9 mouse cellular contexts compared by ENCODE assay signal in the genomic region with DNA sequence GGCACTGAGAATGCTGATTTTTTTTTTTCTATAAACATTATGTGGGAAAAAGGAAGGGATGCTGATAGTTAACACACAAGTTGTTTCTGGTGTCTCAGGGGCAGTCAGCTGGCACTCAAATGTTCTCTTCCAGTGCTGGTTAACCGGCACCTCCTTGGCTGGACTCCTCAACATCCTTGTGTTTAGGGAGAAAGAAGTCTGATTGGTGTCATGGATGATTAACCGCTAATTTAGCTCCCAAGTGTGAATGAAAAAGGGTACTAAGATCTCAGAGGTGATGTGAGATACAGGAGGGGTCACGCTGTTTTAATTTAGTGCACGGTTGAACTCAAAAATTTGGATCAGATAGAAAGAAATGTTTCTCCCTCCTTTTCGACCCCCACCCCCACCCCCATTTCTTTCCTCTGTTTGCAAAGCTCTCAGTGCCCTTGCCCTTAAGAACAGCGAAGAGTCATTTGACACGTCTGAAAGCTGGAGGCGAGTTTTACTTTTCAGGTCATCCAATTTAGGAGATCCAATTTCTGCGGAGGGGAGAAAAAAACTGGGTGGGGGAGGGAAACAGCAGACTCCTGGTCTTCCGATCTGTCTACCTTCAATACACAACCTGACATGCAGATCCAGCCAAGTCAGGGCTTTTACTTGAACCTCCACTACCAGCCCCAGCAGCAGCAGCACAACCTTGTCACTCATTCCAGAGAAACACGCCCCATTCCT. TPM values are rescaled to one million over a fixed set of nuclear protein-coding genes. Genes with fewer than 3 reads are reported as not detected.
DNase-seq lines count a peak whose midpoint lies in the region; ATAC-seq and TF ChIP-seq lines count a peak whose summit lies in the region.
"Had no signal": no experiment of that assay in that cellular context is flagged by ENCODE, and none has a peak within 500 bp of the region (broad histone marks: within the 10 kb centered on the region; RNA-seq: fewer than 3 reads in every experiment).

No protein-coding gene starts in this region.

- peak; percentile 0; the same call in 1 of the 2 replicates for ATAC-seq in heart, embryonic 12.5 days (ENCODE audit: insufficient number of reproducible peaks, low FRiP score)
- no peak for ATAC-seq in G1E (ENCODE audit: extremely low read depth, insufficient number of reproducible peaks, low FRiP score, poor library complexity, severe bottlenecking)
- no peak for ATAC-seq in forebrain, embryonic 16.5 days
- ATAC-seq in liver, embryonic 16.5 days (ENCODE audit: low read depth): no peak

- no peaks in the 10 kb centered on the region for H3K36me3 ChIP-seq in heart, embryonic 12.5 days
- no peaks in the 10 kb centered on the region for H3K36me3 ChIP-seq in G1E (replicated peaks)
- no peaks in the 10 kb centered on the region for H3K36me3 ChIP-seq in forebrain, embryonic 16.5 days (ENCODE audit: control insufficient read depth, insufficient read depth)
- no peaks in the 10 kb centered on the region for H3K36me3 ChIP-seq in liver, embryonic 16.5 days (ENCODE audit: control insufficient read depth, insufficient read depth)

- H3K4me2 ChIP-seq in heart, embryonic 12.5 days: peak overlapping the region; percentile 67
- H3K4me2 ChIP-seq in forebrain, embryonic 16.5 days (ENCODE audit: low read length): peak overlapping the region; percentile 86
- peak overlapping the region; percentile 93 for H3K4me2 ChIP-seq in liver, embryonic 16.5 days (ENCODE audit: low read depth, low read length)

- no peak overlapping the region for H3K9ac ChIP-seq in heart, embryonic 12.5 days
- H3K9ac ChIP-seq in forebrain, embryonic 16.5 days (replicated peaks; ENCODE audit: low read depth, low read length): peak overlapping the region; percentile 63; the same call in 1 of the 2 replicates
- peak overlapping the region; percentile 43; the same call in 1 of the 2 replicates for H3K9ac ChIP-seq in liver, embryonic 16.5 days (ENCODE audit: low read depth, low read length)

- H3K27ac ChIP-seq in heart, embryonic 12.5 days (ENCODE audit: poor library complexity, severe bottlenecking): peak overlapping the region; percentile 64; the same call in 1 of the 2 replicates
- no peak overlapping the region for H3K27ac ChIP-seq in forebrain, embryonic 16.5 days (ENCODE audit: low read length)
- H3K27ac ChIP-seq in liver, embryonic 16.5 days (ENCODE audit: low read length): no peak overlapping the region

- H3K4me1 ChIP-seq in heart, embryonic 12.5 days (replicated peaks): peaks cover 30% of the 10 kb centered on the region
- peaks cover 43% of the 10 kb centered on the region for H3K4me1 ChIP-seq in G1E (ENCODE audit: insufficient read depth, low read depth, low read length)
- peaks cover 10% of the 10 kb centered on the region for H3K4me1 ChIP-seq in forebrain, embryonic 16.5 days (replicated peaks; ENCODE audit: control insufficient read depth, insufficient read depth, low read length)
- peaks cover 20% of the 10 kb centered on the region for H3K4me1 ChIP-seq in liver, embryonic 16.5 days (ENCODE audit: control insufficient read depth, low read depth, low read length)

- no peak for DNase-seq in heart, adult 18-20 months
- DNase-seq in G1E (ENCODE audit: low spot score): no peak
- DNase-seq in layer of hippocampus, adult 11-12 months (ENCODE audit: low spot score): no peak
- DNase-seq in right cerebral cortex, postnatal 10 days (ENCODE audit: low spot score in 2 of 2): no peak
- no peak for DNase-seq in lung, adult 18-20 months

- H3K27me3 ChIP-seq in heart, embryonic 12.5 days (replicated peaks): no peaks in the 10 kb centered on the region
- H3K27me3 ChIP-seq in G1E (ENCODE audit: insufficient read depth, low read length): no peaks in the 10 kb centered on the region
- H3K27me3 ChIP-seq in forebrain, embryonic 16.5 days (replicated peaks; ENCODE audit: control insufficient read depth, insufficient read depth, low read length): peaks cover 25% of the 10 kb centered on the region
- no peaks in the 10 kb centered on the region; the same call in 1 of the 2 replicates for H3K27me3 ChIP-seq in liver, embryonic 16.5 days (ENCODE audit: control insufficient read depth, insufficient read depth, low read depth, low read length)
- H3K27me3 ChIP-seq: Patski had no signal

- WGBS in heart, embryonic 12.5 days: 6% methylated on average over 11 of the region's 11 CpGs
- 3% methylated on average over 11 of the region's 11 CpGs for WGBS in forebrain, embryonic 16.5 days
- WGBS in liver, embryonic 16.5 days (ENCODE audit: insufficient replicate concordance): 6% methylated on average over 11 of the region's 11 CpGs

- no peak for TF ChIP-seq CTCF in G1E (IDR thresholded peaks at IDR 0.05; ENCODE audit: low read depth, low read length)

- peak overlapping the region; percentile 92 for H3K4me3 ChIP-seq in heart, embryonic 12.5 days
- H3K4me3 ChIP-seq in G1E (ENCODE audit: low read depth, low read length): peak overlapping the region; percentile 83; the same call in 1 of the 2 replicates
- H3K4me3 ChIP-seq in forebrain, embryonic 16.5 days (replicated peaks; ENCODE audit: low read length): peak overlapping the region; percentile 73
- H3K4me3 ChIP-seq in liver, embryonic 16.5 days (ENCODE audit: low read depth, low read length): peak overlapping the region; percentile 77

- H3K9me3 ChIP-seq in heart, embryonic 12.5 days (replicated peaks): no peaks in the 10 kb centered on the region
- no peaks in the 10 kb centered on the region for H3K9me3 ChIP-seq in G1E (replicated peaks)
- H3K9me3 ChIP-seq in forebrain, embryonic 16.5 days (ENCODE audit: control insufficient read depth, low read length): no peaks in the 10 kb centered on the region
- no peaks in the 10 kb centered on the region for H3K9me3 ChIP-seq in liver, embryonic 16.5 days (replicated peaks; ENCODE audit: control insufficient read depth, low read length)

RNA-seq across cellular contexts. Expression of gene Lgr4, which starts 0.5 kb away (rescaled TPM):
- polyA plus RNA-seq in heart, embryonic 12.5 days (2016; fragmentation: Nextera tagmentation; extraction: Ambion mirVana): 15.1 and 17.8 TPM in 2 replicates
- total RNA-seq in heart, adult 18-20 months (2021): 10 to 100 TPM; 23.3 to 23.6 TPM
- total RNA-seq in G1E (2014; fragmentation: Nextera tagmentation) (12.1 and 14.2 TPM in 2 replicates), G1E (2017) (7.1 and 7.7 TPM in 2 replicates)
- 0.98 and 1.1 TPM in 2 replicates for polyA plus RNA-seq in G1E (2012)
- 2.7 and 3.6 TPM in 2 replicates for polyA plus RNA-seq in forebrain, embryonic 16.5 days (2015; fragmentation: Nextera tagmentation; extraction: Ambion mirVana)
- 2.9 and 3.5 TPM in 2 replicates for polyA plus RNA-seq in liver, embryonic 16.5 days (2015; fragmentation: Nextera tagmentation; extraction: Ambion mirVana)

RNA-seq across cellular contexts. Expression of gene Lin7c, which starts 26.3 kb away (rescaled TPM):
- 52.1 and 53.7 TPM in 2 replicates for polyA plus RNA-seq in heart, embryonic 12.5 days (2016; fragmentation: Nextera tagmentation; extraction: Ambion mirVana)
- 10 to 100 TPM; 36.2 to 42.1 TPM for total RNA-seq in heart, adult 18-20 months (2021)
- total RNA-seq in G1E (2014; fragmentation: Nextera tagmentation) (97.5 and 99.3 TPM in 2 replicates), G1E (2017) (98.7 and 110 TPM in 2 replicates)
- polyA plus RNA-seq in G1E (2012): 2.6 and 4.6 TPM in 2 replicates
- 207 and 223 TPM in 2 replicates for polyA plus RNA-seq in forebrain, embryonic 16.5 days (2015; fragmentation: Nextera tagmentation; extraction: Ambion mirVana)
- 18.0 and 20.7 TPM in 2 replicates for polyA plus RNA-seq in liver, embryonic 16.5 days (2015; fragmentation: Nextera tagmentation; extraction: Ambion mirVana)
